8 mouse cellular contexts compared by ENCODE assay signal in the genomic region with DNA sequence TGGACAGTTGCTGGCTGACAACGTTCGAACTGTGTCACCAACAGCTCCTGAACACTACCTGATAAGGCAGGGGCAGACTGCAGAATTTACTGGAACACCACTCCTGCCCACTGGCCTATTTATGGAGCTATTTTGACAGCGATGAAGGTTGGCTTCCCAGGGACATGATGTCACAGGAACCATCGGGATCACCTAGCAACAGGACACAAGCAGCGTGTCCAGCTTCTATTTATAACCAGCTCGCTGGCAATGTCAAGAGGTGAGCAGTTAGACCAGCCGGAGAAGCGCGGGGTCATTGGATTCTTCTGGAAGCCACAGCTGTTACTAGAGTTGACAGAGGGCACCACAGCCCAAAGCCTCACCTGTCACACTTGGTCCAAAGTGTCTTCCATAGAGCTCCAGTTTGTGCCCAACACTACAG.
DNase-seq lines count a peak whose midpoint lies in the region; ATAC-seq lines count a peak whose summit lies in the region.

No protein-coding gene starts in this region.

- peak; percentile 66 to 84 for DNase-seq in adrenal gland, adult (ENCODE audit: inconsistent age in 2 of 2, low spot score in 1 of 2)
- DNase-seq in adrenal gland, postnatal 25 days, result no peak
- peak; percentile 53 to 65 for DNase-seq in adrenal gland, postnatal 36 days
- peak; percentile 98 for DNase-seq in heart, adult 11 months
- peak; percentile 47 to 68 for DNase-seq in lung, adult 18-20 months
- DNase-seq in left cerebral cortex, adult 11 months (ENCODE audit: low spot score), result no peak
- DNase-seq in c-Kit-positive CD71-positive TER-119-positive erythroid progenitor cells, embryonic 14.5 days (ENCODE audit: low spot score), result no peak

- no peak for ATAC-seq in monocyte, adult 5-6 weeks (replicated peaks; ENCODE audit: insufficient number of reproducible peaks, low FRiP score, low TSS enrichment, poor library complexity, severe bottlenecking)

Comparison
In these comparisons a context has a peak if more than half of its experiments do, and no peak if none do; other contexts are left out.
1. DNase-seq: peak in adrenal gland, adult (2 of 2), adrenal gland, postnatal 36 days (2 of 2), heart, adult 11 months (single experiment) and lung, adult 18-20 months (2 of 2); none in adrenal gland, postnatal 25 days (single experiment), left cerebral cortex, adult 11 months (single experiment) and c-Kit-positive CD71-positive TER-119-positive erythroid progenitor cells, embryonic 14.5 days (single experiment).